Mouse (Mus musculus) embryonic facial prominence, embryonic 12.5 days (tissue): ENCODE data around the gene Syce1. TPM values are rescaled to one million over a fixed set of nuclear protein-coding genes. Genes with fewer than 3 reads are reported as not detected.

Experiments used
- ATAC-seq: fragments of 200-750 bp; cut with Nextera tagmentation; 2 replicates; pipeline ENCODE4 v1.8.0; 2017; ENCODE audit not compliant: insufficient number of reproducible peaks, insufficient read depth, low FRiP score, low TSS enrichment
- H3K27ac ChIP-seq: fragments of 300-500 bp; sonication (generic); 2 replicates; pipeline ENCODE4 v1.5.1; 2016; ENCODE audit warnings: mild to moderate bottlenecking
- H3K27me3 ChIP-seq: fragments of 300-500 bp; sonication (generic); 2 replicates; pipeline ENCODE4 v1.6.1; 2016; ENCODE audit warnings: mild to moderate bottlenecking, moderate library complexity
- H3K36me3 ChIP-seq: fragments of 300-500 bp; sonication (generic); 2 replicates; pipeline ENCODE4 v1.6.1; 2016; ENCODE audit warnings: mild to moderate bottlenecking
- H3K4me1 ChIP-seq: fragments of 300-500 bp; sonication (generic); 2 replicates; pipeline ENCODE4 v1.6.1; 2016
- H3K4me2 ChIP-seq: fragments of 300-500 bp; sonication (generic); replicated peaks from 2 replicates; pipeline ENCODE4 v1.6.1; 2016; ENCODE audit warnings: mild to moderate bottlenecking, moderate library complexity
- H3K4me3 ChIP-seq: fragments of 300-500 bp; sonication (generic); 2 replicates; pipeline ENCODE4 v1.5.1; 2016; ENCODE audit warnings: mild to moderate bottlenecking
- H3K9ac ChIP-seq: fragments of 300-500 bp; sonication (generic); 2 replicates; pipeline ENCODE4 v1.6.1; 2016; ENCODE audit warnings: mild to moderate bottlenecking, moderate library complexity
- H3K9me3 ChIP-seq: fragments of 300-500 bp; sonication (generic); 2 replicates; pipeline ENCODE4 v1.6.1; 2016; ENCODE audit warnings: mild to moderate bottlenecking, moderate library complexity
- WGBS: fragments of 180-500 bp; shearing (Covaris S2); methylation state at CpG from one replicate; pipeline ENCODE4 v1.1.7; 2016; 5-methylcytosine and 5-hydroxymethylcytosine counted together
- polyA plus RNA-seq: library from polyadenylated mRNA; unstranded; fragments of >200 nt; fragmentation: Nextera tagmentation; extraction: Ambion mirVana; gene quantifications from 2 replicates; pipeline ENCODE4 v1.2.1, GENCODE M21; 2016

Syce1 gene
- polyA plus RNA-seq, 1 experiment from 2014 or later = 0.14 TPM

- H3K27me3 ChIP-seq = no peaks in the 10 kb centered on the region
- WGBS = 89% methylated on average over 7 of the region's 7 CpGs
- no peak within 1 kb of the TSS for H3K4me3 ChIP-seq
- H3K27ac ChIP-seq = no peak within 1 kb of the TSS
- no peak within 1 kb of the TSS for H3K9ac ChIP-seq
- H3K9me3 ChIP-seq = no peaks in the 10 kb centered on the region
- no peak within 1 kb of the TSS for H3K4me2 ChIP-seq
- no peak for ATAC-seq
- H3K4me1 ChIP-seq = no peaks in the 10 kb centered on the region
- no peaks in the 10 kb centered on the region for H3K36me3 ChIP-seq
These were observed 24.1 kb downstream of the Syce1 start, which contains the start of gene Cyp2e1 for GRCm38 (mm10) chr7:140763447-140764020. TSS of gene Cyp2e1 (plus strand) at chr7:140763739.

GRCm38 (mm10) chr7:140760647-140761046, 27.0 kb downstream of the Syce1 start:
- no peak for ATAC-seq

GRCm38 (mm10) chr7:140756151-140756854, 31.3 kb downstream of the Syce1 start:
- H3K4me2 ChIP-seq = no peak overlapping the region
- no peak for ATAC-seq
- H3K4me3 ChIP-seq = no peak overlapping the region
- WGBS = 68% methylated on average over 4 of the region's 4 CpGs
- no peaks in the 10 kb centered on the region for H3K27me3 ChIP-seq
- no peak overlapping the region for H3K9ac ChIP-seq
- no peaks in the 10 kb centered on the region for H3K36me3 ChIP-seq
- no peaks in the 10 kb centered on the region for H3K4me1 ChIP-seq
- H3K27ac ChIP-seq = no peak overlapping the region
- H3K9me3 ChIP-seq = no peaks in the 10 kb centered on the region

More at GRCm38 (mm10) chr7:140760647-140761046, 27.0 kb downstream of the Syce1 start:
- H3K27me3 ChIP-seq = no peaks in the 10 kb centered on the region
- no peak overlapping the region for H3K4me2 ChIP-seq
- H3K4me1 ChIP-seq = no peaks in the 10 kb centered on the region
- no peak overlapping the region for H3K27ac ChIP-seq
- H3K9ac ChIP-seq = no peak overlapping the region
- no peak overlapping the region for H3K4me3 ChIP-seq
- no peaks in the 10 kb centered on the region for H3K9me3 ChIP-seq
- no peaks in the 10 kb centered on the region for H3K36me3 ChIP-seq

GRCm38 (mm10) chr7:140754556-140754955, 33.1 kb downstream of the Syce1 start:
- H3K9ac ChIP-seq = no peak overlapping the region
- no peak overlapping the region for H3K27ac ChIP-seq
- no peak overlapping the region for H3K4me2 ChIP-seq
- no peaks in the 10 kb centered on the region for H3K4me1 ChIP-seq
- no peak overlapping the region for H3K4me3 ChIP-seq
- no peak for ATAC-seq
- no peaks in the 10 kb centered on the region for H3K27me3 ChIP-seq
- H3K36me3 ChIP-seq = no peaks in the 10 kb centered on the region
- H3K9me3 ChIP-seq = no peaks in the 10 kb centered on the region

- ATAC-seq = no peak
- Histone ChIP-seq H3K27me3 (no peaks in the 10 kb centered on the region), H3K4me1 (no peaks in the 10 kb centered on the region), H3K27ac (no peak overlapping the region), H3K4me3 (no peak overlapping the region), H3K9me3 (no peaks in the 10 kb centered on the region), H3K4me2 (no peak overlapping the region), H3K9ac (no peak overlapping the region), H3K36me3 (no peaks in the 10 kb centered on the region)
- WGBS = 83% methylated on average over 3 of the region's 3 CpGs
These were observed 38.9 kb downstream of the Syce1 start for GRCm38 (mm10) chr7:140748827-140749160.

- no peak overlapping the region for H3K27ac ChIP-seq
- H3K4me2 ChIP-seq = no peak overlapping the region
- H3K27me3 ChIP-seq = no peaks in the 10 kb centered on the region
- 85% methylated on average over 6 of the region's 6 CpGs for WGBS
- no peak overlapping the region for H3K4me3 ChIP-seq
- no peaks in the 10 kb centered on the region for H3K4me1 ChIP-seq
- H3K36me3 ChIP-seq = no peaks in the 10 kb centered on the region
- ATAC-seq = no peak
- H3K9me3 ChIP-seq = no peaks in the 10 kb centered on the region
- H3K9ac ChIP-seq = no peak overlapping the region
These were observed 39.4 kb downstream of the Syce1 start for GRCm38 (mm10) chr7:140748116-140748826.

GRCm38 (mm10) chr7:140747402-140747801, 40.2 kb downstream of the Syce1 start:
- Histone ChIP-seq H3K27me3 (no peaks in the 10 kb centered on the region), H3K9me3 (no peaks in the 10 kb centered on the region), H3K4me1 (no peaks in the 10 kb centered on the region), H3K36me3 (no peaks in the 10 kb centered on the region), H3K4me3 (no peak overlapping the region), H3K4me2 (no peak overlapping the region), H3K9ac (no peak overlapping the region), H3K27ac (no peak overlapping the region)
- ATAC-seq = no peak
- WGBS = 79% methylated on average over 3 of the region's 3 CpGs

- no peak for ATAC-seq
- H3K36me3 ChIP-seq = no peaks in the 10 kb centered on the region
- no peak overlapping the region for H3K9ac ChIP-seq
- H3K9me3 ChIP-seq = no peaks in the 10 kb centered on the region
- no peak overlapping the region for H3K27ac ChIP-seq
- no peaks in the 10 kb centered on the region for H3K27me3 ChIP-seq
- H3K4me2 ChIP-seq = no peak overlapping the region
- H3K4me3 ChIP-seq = no peak overlapping the region
- WGBS = 77% methylated on average over 2 of the region's 2 CpGs
- no peaks in the 10 kb centered on the region for H3K4me1 ChIP-seq
These were observed 54.5 kb downstream of the Syce1 start for GRCm38 (mm10) chr7:140733162-140733561.

Other genes with a start within 250 kb of the Syce1 start
- not detected in 2 replicates for gene Olfr538, start 220.0 kb downstream of the Syce1 start, polyA plus RNA-seq
- gene Olfr46, start 186.6 kb downstream of the Syce1 start, polyA plus RNA-seq = not detected in 2 replicates
- not detected in 2 replicates for gene Olfr61, start 158.9 kb downstream of the Syce1 start, polyA plus RNA-seq
- not detected in 2 replicates for gene Olfr53, start 141.4 kb downstream of the Syce1 start, polyA plus RNA-seq
- 0.01 and 0.03 TPM in 2 replicates for gene Olfr539, start 127.9 kb downstream of the Syce1 start, polyA plus RNA-seq
- gene Olfr45, start 105.9 kb downstream of the Syce1 start, polyA plus RNA-seq = not detected in 2 replicates
- gene Olfr541, start 90.6 kb downstream of the Syce1 start, polyA plus RNA-seq = not detected in 2 replicates
- not detected in 2 replicates for gene Cyp2e1, start 24.1 kb downstream of the Syce1 start, polyA plus RNA-seq
- gene Zfp941, start 34.3 kb upstream of the Syce1 start, polyA plus RNA-seq = 3.7 and 4.2 TPM in 2 replicates
- gene Urah, start 47.2 kb upstream of the Syce1 start, polyA plus RNA-seq = 2.1 and 2.6 TPM in 2 replicates
- not detected in 2 replicates for gene Scgb1c1, start 57.7 kb upstream of the Syce1 start, polyA plus RNA-seq
- not detected in 2 replicates for gene Odf3, start 60.0 kb upstream of the Syce1 start, polyA plus RNA-seq
- not detected in 2 replicates for gene Gm45785, start 68.5 kb upstream of the Syce1 start, polyA plus RNA-seq
- gene Ric8a, start 69.1 kb upstream of the Syce1 start, polyA plus RNA-seq = 69.2 and 76.6 TPM in 2 replicates
- 36.0 and 44.3 TPM in 2 replicates for gene Bet1l, start 69.7 kb upstream of the Syce1 start, polyA plus RNA-seq
- gene Psmd13, start 94.1 kb upstream of the Syce1 start, polyA plus RNA-seq = 274 and 291 TPM in 2 replicates
- gene Sirt3, start 94.5 kb upstream of the Syce1 start, polyA plus RNA-seq = 25.3 and 26.1 TPM in 2 replicates
- gene Cox8b, start 112.6 kb upstream of the Syce1 start, polyA plus RNA-seq = 2.4 TPM in 2 replicates
- 0.13 and 0.23 TPM in 2 replicates for gene Nlrp6, start 133.1 kb upstream of the Syce1 start, polyA plus RNA-seq
- 23.0 and 24.4 TPM in 2 replicates for gene Pgghg, start 153.5 kb upstream of the Syce1 start, polyA plus RNA-seq
- 4.2 and 4.5 TPM in 2 replicates for gene Ifitm5, start 162.4 kb upstream of the Syce1 start, polyA plus RNA-seq
- gene Gm45717, start 168.1 kb upstream of the Syce1 start, polyA plus RNA-seq = 0.65 TPM in 1 of 2 replicates, not detected in the other
- gene Ifitm2, start 168.1 kb upstream of the Syce1 start, polyA plus RNA-seq = 864 and 899 TPM in 2 replicates
- 35.5 and 37.6 TPM in 2 replicates for gene Ifitm1, start 179.4 kb upstream of the Syce1 start, polyA plus RNA-seq
- 48.0 and 52.4 TPM in 2 replicates for gene Ifitm3, start 222.9 kb upstream of the Syce1 start, polyA plus RNA-seq
- gene Ifitm6, start 230.1 kb upstream of the Syce1 start, polyA plus RNA-seq = 0.43 TPM in 1 of 2 replicates, not detected in the other
- not detected in 2 replicates for gene Gm17387, start 241.3 kb upstream of the Syce1 start, polyA plus RNA-seq